Comparison of ENCODE assay signal across 26 mouse cellular contexts in genomic region chr7:46723354-46723753, GRCm38 (mm10). TPM values are rescaled to one million over a fixed set of nuclear protein-coding genes. Genes with fewer than 3 reads are reported as not detected.
A peak's percentile ranks its signal among the peaks of the same experiment; 100 is the strongest.
DNase-seq lines count a peak whose midpoint lies in the region; ATAC-seq and TF ChIP-seq lines count a peak whose summit lies in the region.
"Had no signal": no experiment of that assay in that cellular context is flagged by ENCODE, and none has a peak within 500 bp of the region (broad histone marks: within the 10 kb centered on the region; RNA-seq: fewer than 3 reads in every experiment).

No protein-coding gene starts in this region.

- no peaks in the 10 kb centered on the region for H3K36me3 ChIP-seq in kidney, embryonic 16.5 days (ENCODE audit: insufficient read depth, low read length)
- H3K36me3 ChIP-seq in intestine, embryonic 16.5 days (ENCODE audit: control insufficient read depth, insufficient read depth, low read length) = no peaks in the 10 kb centered on the region
- H3K36me3 ChIP-seq in small intestine, adult 2 months (ENCODE audit: control insufficient read depth, insufficient read depth, low read length) = no peaks in the 10 kb centered on the region
- H3K36me3 ChIP-seq: embryonic facial prominence, embryonic 10.5 days; embryonic facial prominence, embryonic 12.5 days; forebrain, embryonic 15.5 days had no signal

- H3K9ac ChIP-seq in kidney, embryonic 16.5 days (replicated peaks; ENCODE audit: low read length) = no peak overlapping the region
- no peak overlapping the region for H3K9ac ChIP-seq in intestine, embryonic 16.5 days (ENCODE audit: low read depth, low read length)
- H3K9ac ChIP-seq: embryonic facial prominence, embryonic 12.5 days; forebrain, embryonic 13.5 days; forebrain, embryonic 15.5 days; forebrain, postnatal 0 days had no signal

- 0 out of 2 replicates have a peak, but pooled peaks have one; percentile 20 for ATAC-seq in kidney, embryonic 16.5 days (ENCODE audit: low FRiP score, low TSS enrichment)
- ATAC-seq in intestine, embryonic 16.5 days = peak; percentile 52
- ATAC-seq: CD4-positive, CD25-positive, alpha-beta regulatory T cell, adult 4 months; forebrain, embryonic 13.5 days; forebrain, embryonic 15.5 days; forebrain, postnatal 0 days had no signal

- H3K9me3 ChIP-seq in kidney, embryonic 16.5 days (ENCODE audit: low read length) = no peaks in the 10 kb centered on the region
- H3K9me3 ChIP-seq in intestine, embryonic 16.5 days (ENCODE audit: control insufficient read depth, low read length) = no peaks in the 10 kb centered on the region
- H3K9me3 ChIP-seq: embryonic facial prominence, embryonic 10.5 days; embryonic facial prominence, embryonic 12.5 days; forebrain, embryonic 13.5 days; forebrain, embryonic 15.5 days had no signal

- DNase-seq in kidney, adult 8-10 months = no peak
- no peak for DNase-seq in layer of hippocampus, adult 11-12 months (ENCODE audit: low spot score)
- no peak for DNase-seq in spleen, postnatal 10 days (ENCODE audit: low spot score in 2 of 2)
- DNase-seq: adrenal gland, adult 2 months; adrenal gland, postnatal 10 days; adrenal gland, postnatal 25 days; B cell, adult 2 months; cerebellum, adult 11 months; cerebellum, adult 18-20 months; cerebellum, adult 8-10 months; cerebellum, adult 9-11 months; cerebellum, postnatal 25 days; forebrain, postnatal 0 days had no signal

- TF ChIP-seq CTCF in small intestine, adult 2 months (IDR thresholded peaks at IDR 0.05; ENCODE audit: extremely low read depth, insufficient read length, insufficient replicate concordance, low read depth, low read length) = no peak

- TF ChIP-seq POLR2A in small intestine, adult 2 months (IDR thresholded peaks at IDR 0.05; ENCODE audit: low read depth, low read length) = no peak

- H3K27ac ChIP-seq in kidney, embryonic 16.5 days (ENCODE audit: low read length) = no peak overlapping the region
- no peak overlapping the region for H3K27ac ChIP-seq in intestine, embryonic 16.5 days (ENCODE audit: low read length)
- peak overlapping the region; percentile 97 for H3K27ac ChIP-seq in small intestine, adult 2 months (ENCODE audit: insufficient read depth, low read depth, low read length)
- H3K27ac ChIP-seq: embryonic facial prominence, embryonic 10.5 days; embryonic facial prominence, embryonic 12.5 days; forebrain, embryonic 13.5 days; forebrain, embryonic 15.5 days had no signal

- H3K4me2 ChIP-seq in kidney, embryonic 16.5 days (replicated peaks; ENCODE audit: low read depth, low read length) = no peak overlapping the region
- H3K4me2 ChIP-seq in intestine, embryonic 16.5 days (ENCODE audit: low read depth, low read length) = no peak overlapping the region
- H3K4me2 ChIP-seq: embryonic facial prominence, embryonic 12.5 days; forebrain, embryonic 13.5 days; forebrain, embryonic 15.5 days had no signal

- 85% methylated on average over 6 of the region's 6 CpGs for WGBS in kidney, embryonic 16.5 days
- 88% methylated on average over 6 of the region's 6 CpGs for WGBS in intestine, embryonic 16.5 days
- WGBS in small intestine, adult 2 months = 77% methylated on average over 6 of the region's 6 CpGs

- H3K27me3 ChIP-seq in kidney, embryonic 16.5 days (ENCODE audit: insufficient read depth, low read length) = no peaks in the 10 kb centered on the region
- no peaks in the 10 kb centered on the region for H3K27me3 ChIP-seq in intestine, embryonic 16.5 days (replicated peaks; ENCODE audit: control insufficient read depth, insufficient read depth, low read length)
- H3K27me3 ChIP-seq in small intestine, adult 2 months (ENCODE audit: control insufficient read depth, insufficient read depth, low read length) = no peaks in the 10 kb centered on the region
- H3K27me3 ChIP-seq: CH12.LX; embryonic facial prominence, embryonic 12.5 days; forebrain, embryonic 15.5 days had no signal

- no peaks in the 10 kb centered on the region for H3K4me1 ChIP-seq in kidney, embryonic 16.5 days (ENCODE audit: insufficient read depth, low read length)
- peaks cover 3% of the 10 kb centered on the region; the same call in 1 of the 2 replicates for H3K4me1 ChIP-seq in intestine, embryonic 16.5 days (ENCODE audit: control insufficient read depth, insufficient read depth, low read length)
- H3K4me1 ChIP-seq in small intestine, adult 2 months (ENCODE audit: control insufficient read depth, insufficient read depth, insufficient read length, low read length) = peaks cover 18% of the 10 kb centered on the region
- H3K4me1 ChIP-seq: embryonic facial prominence, embryonic 10.5 days; embryonic facial prominence, embryonic 12.5 days; forebrain, embryonic 13.5 days had no signal

- H3K4me3 ChIP-seq in kidney, embryonic 16.5 days (ENCODE audit: low read length) = no peak overlapping the region
- no peak overlapping the region for H3K4me3 ChIP-seq in intestine, embryonic 16.5 days (ENCODE audit: low read length)
- H3K4me3 ChIP-seq in small intestine, adult 2 months (ENCODE audit: low read depth, low read length) = no peak overlapping the region
- H3K4me3 ChIP-seq: embryonic facial prominence, embryonic 10.5 days; embryonic facial prominence, embryonic 12.5 days; forebrain, embryonic 13.5 days; forebrain, embryonic 15.5 days had no signal

RNA-seq across cellular contexts. Expression of gene Saa3, which starts 7.9 kb away (rescaled TPM):
- 0.57 TPM in 1 of 2 replicates, not detected in the other for polyA plus RNA-seq in kidney, embryonic 16.5 days (2015; fragmentation: Nextera tagmentation; extraction: Ambion mirVana)
- polyA plus RNA-seq in intestine, embryonic 16.5 days (2015; fragmentation: Nextera tagmentation; extraction: Ambion mirVana) = 1.0 and 1.4 TPM in 2 replicates
- 0.44 and 4.0 TPM in 2 replicates for polyA plus RNA-seq in small intestine, adult 2 months (2012; rRNA removed)
- polyA plus RNA-seq: brain, embryonic 14.5 days; CD4-positive, CD25-positive, alpha-beta regulatory T cell, adult 4 months; cortical plate, adult 2 months; embryonic facial prominence, embryonic 10.5 days; forebrain, embryonic 11.5 days; forebrain, embryonic 15.5 days had no signal

RNA-seq across cellular contexts. Expression of gene Saa4, which starts 9.0 kb away (rescaled TPM):
- 0.08 TPM in 1 of 2 replicates, not detected in the other for polyA plus RNA-seq in kidney, embryonic 16.5 days (2015; fragmentation: Nextera tagmentation; extraction: Ambion mirVana)
- 0.32 TPM in 1 of 2 replicates, not detected in the other for polyA plus RNA-seq in intestine, embryonic 16.5 days (2015; fragmentation: Nextera tagmentation; extraction: Ambion mirVana)
- polyA plus RNA-seq in small intestine, adult 2 months (2012; rRNA removed) = not detected in 2 replicates
- polyA plus RNA-seq: adrenal gland, adult 2 months; brain, embryonic 14.5 days; CD4-positive, CD25-positive, alpha-beta regulatory T cell, adult 4 months; cortical plate, adult 2 months; embryonic facial prominence, embryonic 10.5 days; embryonic facial prominence, embryonic 12.5 days; embryonic facial prominence, embryonic 14.5 days; forebrain, embryonic 11.5 days; forebrain, embryonic 13.5 days; forebrain, embryonic 15.5 days; forebrain, postnatal 0 days had no signal

RNA-seq across cellular contexts. Expression of gene Saal1, which starts 12.9 kb away (rescaled TPM):
- polyA plus RNA-seq in kidney, embryonic 16.5 days (2015; fragmentation: Nextera tagmentation; extraction: Ambion mirVana) = 33.3 and 34.1 TPM in 2 replicates
- 22.9 and 25.4 TPM in 2 replicates for polyA plus RNA-seq in intestine, embryonic 16.5 days (2015; fragmentation: Nextera tagmentation; extraction: Ambion mirVana)
- 2.1 and 3.5 TPM in 2 replicates for polyA plus RNA-seq in small intestine, adult 2 months (2012; rRNA removed)

RNA-seq across cellular contexts. Expression of gene Saa1, which starts 19.4 kb away (rescaled TPM):
- 2.3 and 2.5 TPM in 2 replicates for polyA plus RNA-seq in kidney, embryonic 16.5 days (2015; fragmentation: Nextera tagmentation; extraction: Ambion mirVana)
- 0.28 and 0.34 TPM in 2 replicates for polyA plus RNA-seq in intestine, embryonic 16.5 days (2015; fragmentation: Nextera tagmentation; extraction: Ambion mirVana)
- polyA plus RNA-seq in small intestine, adult 2 months (2012; rRNA removed) = 0.56 TPM in 1 of 2 replicates, not detected in the other
- polyA plus RNA-seq: adrenal gland, adult 2 months; CD4-positive, CD25-positive, alpha-beta regulatory T cell, adult 4 months; cortical plate, adult 2 months; embryonic facial prominence, embryonic 14.5 days; forebrain, embryonic 11.5 days; forebrain, embryonic 13.5 days; forebrain, embryonic 15.5 days had no signal

RNA-seq across cellular contexts. Expression of gene Saa2, which starts 28.2 kb away (rescaled TPM):
- 0.63 TPM in 1 of 2 replicates, not detected in the other for polyA plus RNA-seq in kidney, embryonic 16.5 days (2015; fragmentation: Nextera tagmentation; extraction: Ambion mirVana)
- 0.18 TPM in 1 of 2 replicates, not detected in the other for polyA plus RNA-seq in intestine, embryonic 16.5 days (2015; fragmentation: Nextera tagmentation; extraction: Ambion mirVana)
- not detected in 2 replicates for polyA plus RNA-seq in small intestine, adult 2 months (2012; rRNA removed)
- polyA plus RNA-seq: adrenal gland, adult 2 months; brain, embryonic 14.5 days; CD4-positive, CD25-positive, alpha-beta regulatory T cell, adult 4 months; cortical plate, adult 2 months; embryonic facial prominence, embryonic 12.5 days; embryonic facial prominence, embryonic 14.5 days; forebrain, embryonic 11.5 days; forebrain, embryonic 13.5 days; forebrain, embryonic 15.5 days; forebrain, postnatal 0 days had no signal
